Mouse (Mus musculus) adrenal gland, adult 8-10 months (tissue): ENCODE data around the gene Ttc28. TPM values are rescaled to one million over a fixed set of nuclear protein-coding genes. Genes with fewer than 3 reads are reported as not detected.

Experiments used
- DNase-seq: peaks from one replicate; pipeline ENCODE4 v3.0.0; 2022
- total RNA-seq, 4 experiments: library from RNA; stranded (reverse); gene quantifications; 2 replicates each; pipeline ENCODE4 v1.2.4; 2022

Ttc28 gene
- total RNA-seq, 4 experiments from 2014 or later: 21.2 to 36.3 (median 29.8) TPM

DNA sequence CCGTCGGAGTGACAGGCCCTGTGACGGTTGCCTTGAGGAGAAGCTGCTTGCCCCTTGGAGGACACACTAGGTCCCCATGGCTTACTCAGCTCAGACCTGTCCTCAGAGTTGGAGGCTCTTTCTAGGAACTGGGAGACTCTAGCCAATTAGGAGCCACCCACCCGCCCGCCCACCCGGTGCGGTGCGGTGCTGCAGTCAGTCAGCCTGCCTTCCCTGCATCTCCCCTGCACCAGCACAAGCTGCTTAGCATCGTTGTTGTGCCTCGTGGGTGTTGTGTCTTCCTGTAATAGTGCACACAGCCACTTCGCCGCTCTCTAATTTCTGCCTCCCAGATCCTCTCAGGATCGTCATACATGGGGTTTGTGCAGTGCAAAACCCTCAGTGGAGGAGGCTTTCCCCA, 335.3 kb downstream of the Ttc28 start:
- no peak for DNase-seq

DNA sequence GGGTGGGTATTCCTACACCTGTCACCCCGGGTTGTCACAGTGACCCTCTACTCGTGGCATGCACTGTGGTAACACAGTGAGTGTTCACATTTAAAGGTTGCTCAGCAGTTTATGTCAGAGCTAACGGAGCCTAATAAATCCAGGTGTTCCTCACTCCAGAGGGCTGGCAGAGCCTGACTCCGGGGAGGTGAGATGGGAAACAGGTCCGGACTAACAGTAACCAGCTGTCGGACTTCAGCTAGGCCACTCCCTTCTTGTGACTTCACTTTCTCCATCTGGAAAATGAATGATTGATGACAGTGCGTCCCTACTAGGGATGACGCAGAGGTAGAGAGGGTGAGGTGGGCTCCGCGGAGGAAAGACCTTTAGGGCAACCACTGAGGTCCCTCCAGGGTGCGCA, 336.1 kb downstream of the Ttc28 start:
- no peak for DNase-seq

DNA sequence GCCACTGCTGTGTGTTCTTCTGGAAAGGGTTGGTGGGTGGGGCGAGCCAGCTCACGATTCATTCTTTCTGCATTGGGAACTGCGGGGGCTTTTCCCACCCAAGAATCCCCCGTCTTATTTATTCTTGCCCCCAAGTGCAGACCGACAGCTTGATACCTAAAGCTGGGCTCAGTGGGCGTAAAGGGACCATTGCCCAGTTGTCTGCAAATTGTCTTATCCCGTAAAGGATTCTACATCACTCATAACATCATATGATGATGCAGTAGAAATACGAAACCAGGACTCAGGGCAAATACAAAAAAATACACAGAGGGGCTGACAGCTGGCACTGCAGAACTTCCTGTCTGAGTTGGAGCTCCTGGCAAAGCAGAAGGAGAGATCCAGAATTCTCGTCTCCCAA, 336.6 kb downstream of the Ttc28 start:
- no peak for DNase-seq

DNA sequence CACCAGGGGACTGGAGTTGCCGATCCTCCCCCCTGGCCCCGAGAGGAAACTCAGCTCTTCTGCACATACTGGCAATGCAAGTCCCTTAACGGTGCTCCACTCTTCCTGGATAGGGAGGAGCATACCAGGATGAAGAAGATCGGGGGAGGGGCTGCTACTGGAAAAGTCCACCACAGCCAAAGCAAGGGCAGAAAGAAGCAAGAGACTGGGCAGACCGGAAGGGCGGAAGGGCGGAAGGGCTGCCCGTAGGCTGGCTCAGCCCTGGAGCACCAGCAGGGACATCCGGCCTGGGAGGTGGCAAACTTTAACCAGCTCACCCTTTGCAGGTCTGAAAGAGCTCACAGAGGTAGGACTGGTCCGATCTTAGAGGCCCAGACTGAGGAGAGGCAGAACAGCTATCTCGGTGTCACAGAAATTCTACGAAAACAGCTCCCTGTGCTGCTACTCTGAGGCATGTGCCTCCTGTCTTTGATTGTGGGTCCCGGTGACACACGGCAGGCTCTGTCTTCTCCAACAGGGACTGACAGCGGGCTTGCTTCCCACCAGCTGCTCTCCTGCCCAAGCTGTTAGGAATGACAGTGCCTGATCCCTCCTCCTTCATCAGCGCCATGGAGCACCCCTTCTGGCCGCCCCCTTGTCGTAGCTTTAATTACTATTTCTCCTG, 338.0 kb downstream of the Ttc28 start:
- DNase-seq: no peak

DNA sequence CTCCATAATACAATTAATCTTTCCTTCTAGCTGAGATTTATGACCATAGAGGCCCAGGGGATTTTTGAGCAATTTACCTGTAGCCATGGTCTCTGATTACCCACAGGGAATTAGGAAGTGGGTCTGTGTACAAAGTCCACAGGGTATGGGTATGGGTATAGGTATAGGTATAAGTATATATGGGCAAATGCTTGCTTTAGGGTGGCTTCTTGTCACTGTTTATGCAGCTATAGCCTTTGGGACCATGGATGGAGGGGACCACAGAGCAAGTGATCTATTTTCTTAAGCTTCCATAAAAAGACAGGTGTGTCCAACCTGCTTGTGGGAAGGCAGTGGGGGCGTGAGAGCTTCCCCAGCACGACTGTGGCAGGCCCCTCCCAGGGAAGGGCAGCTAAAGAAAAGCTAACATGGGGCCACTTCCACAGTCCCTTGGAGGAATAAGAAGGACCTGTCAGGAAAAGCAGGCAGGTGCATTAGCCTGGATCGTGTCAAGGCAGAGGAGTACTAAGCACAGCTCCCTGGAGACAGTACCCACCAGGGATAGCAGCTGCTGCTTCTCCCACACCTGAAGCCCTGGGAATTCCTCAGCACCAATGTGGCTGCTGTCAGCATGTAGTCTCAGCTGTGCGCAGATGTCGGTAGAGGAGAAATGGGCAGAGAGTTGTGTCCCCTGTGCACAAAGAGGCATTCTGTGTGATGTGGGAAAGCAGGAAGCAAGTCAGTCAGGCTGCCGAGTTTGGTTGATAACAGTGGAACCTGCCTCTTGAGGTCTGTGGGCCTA, 338.7 kb downstream of the Ttc28 start:
- no peak for DNase-seq

DNA sequence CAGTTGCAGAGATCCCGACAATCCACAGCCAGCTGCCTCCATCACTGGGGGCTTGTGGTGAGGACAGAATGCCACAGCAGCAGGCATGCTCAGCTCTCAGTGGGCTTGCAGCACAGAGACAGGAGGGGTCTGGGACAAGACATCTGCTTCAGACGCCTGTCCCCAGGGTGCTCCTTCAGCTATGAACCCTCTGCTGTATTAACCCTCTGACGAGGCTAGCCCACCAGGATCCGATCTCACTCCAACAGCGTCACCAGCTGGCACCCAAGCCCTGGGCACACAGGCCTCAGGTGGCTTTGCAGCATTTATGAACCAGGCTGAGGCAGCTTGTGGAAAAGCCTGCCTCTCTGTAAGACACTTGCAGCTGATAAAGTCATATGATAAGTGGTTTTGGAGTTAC, 339.4 kb downstream of the Ttc28 start:
- DNase-seq: no peak

DNA sequence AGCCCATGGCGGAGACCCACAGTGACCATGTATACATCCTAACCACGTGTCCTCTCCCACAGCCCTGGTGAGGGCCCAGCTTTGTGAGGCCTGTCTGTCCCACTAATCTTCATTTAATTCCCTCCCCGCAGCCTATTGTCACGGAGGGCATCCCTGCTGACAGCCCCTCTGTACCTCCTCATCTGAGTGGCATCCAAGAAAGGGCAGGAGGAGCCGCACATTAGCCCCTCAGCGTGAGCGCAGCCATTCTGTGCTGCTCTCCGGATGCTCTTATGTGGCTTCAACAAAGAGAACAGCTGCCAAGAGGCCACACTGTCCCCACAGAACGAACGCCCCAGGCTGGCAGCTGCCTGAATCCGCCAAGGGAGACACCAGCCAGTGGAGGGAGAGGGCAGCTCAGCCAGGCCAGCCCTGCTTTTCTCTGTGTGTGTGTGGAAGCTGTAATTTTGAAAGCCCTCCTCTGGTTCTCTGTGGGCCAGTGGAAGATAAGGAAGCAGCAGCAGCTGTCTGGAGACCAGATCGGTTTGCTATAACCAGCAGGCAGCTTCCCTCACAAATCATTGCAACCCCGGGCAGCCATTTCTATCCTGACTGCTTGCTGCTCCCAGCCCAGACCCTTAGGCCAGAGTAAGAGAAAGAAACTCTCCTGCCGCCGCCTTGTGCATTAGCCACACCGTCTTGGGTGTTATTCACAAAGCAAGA, 341.2 kb downstream of the Ttc28 start:
- DNase-seq: no peak

DNA sequence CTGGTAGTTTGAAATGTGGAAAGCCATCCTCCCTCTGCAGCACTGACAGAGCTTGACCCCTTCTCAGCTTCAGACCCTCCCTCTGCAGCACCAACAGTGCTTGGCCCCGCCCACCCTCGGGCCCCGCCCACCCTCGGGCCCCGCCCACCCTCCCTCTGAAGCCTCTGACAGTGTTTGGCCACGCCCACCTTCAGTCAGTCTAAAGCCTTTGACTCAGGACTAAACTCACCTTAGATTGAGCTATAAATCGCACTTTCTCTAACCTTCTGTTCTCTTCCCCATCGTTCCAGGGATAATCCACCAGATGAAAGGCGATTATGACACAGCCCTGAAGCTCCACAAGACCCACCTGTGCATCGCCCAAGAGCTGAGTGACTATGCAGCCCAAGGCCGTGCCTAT, 343.2 kb downstream of the Ttc28 start:
- DNase-seq: no peak

DNA sequence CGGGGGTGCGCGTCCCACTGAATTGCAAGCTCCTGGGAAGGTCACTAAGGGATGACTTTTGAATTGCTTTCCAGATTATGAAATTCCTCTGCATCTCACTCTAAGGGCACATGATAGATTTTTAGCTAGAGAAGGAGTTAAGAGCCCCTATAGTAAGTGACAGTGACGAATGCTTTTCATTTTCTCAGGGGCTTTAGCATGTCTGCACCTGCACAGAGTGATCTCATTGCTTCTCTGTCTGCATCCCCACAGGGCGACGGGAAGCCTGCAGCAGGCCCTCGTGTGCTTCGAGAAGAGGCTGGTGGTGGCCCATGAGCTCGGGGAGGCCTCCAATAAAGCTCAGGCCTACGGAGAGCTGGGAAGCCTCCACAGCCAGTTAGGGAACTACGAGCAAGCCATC, 345.7 kb downstream of the Ttc28 start:
- DNase-seq: no peak

DNA sequence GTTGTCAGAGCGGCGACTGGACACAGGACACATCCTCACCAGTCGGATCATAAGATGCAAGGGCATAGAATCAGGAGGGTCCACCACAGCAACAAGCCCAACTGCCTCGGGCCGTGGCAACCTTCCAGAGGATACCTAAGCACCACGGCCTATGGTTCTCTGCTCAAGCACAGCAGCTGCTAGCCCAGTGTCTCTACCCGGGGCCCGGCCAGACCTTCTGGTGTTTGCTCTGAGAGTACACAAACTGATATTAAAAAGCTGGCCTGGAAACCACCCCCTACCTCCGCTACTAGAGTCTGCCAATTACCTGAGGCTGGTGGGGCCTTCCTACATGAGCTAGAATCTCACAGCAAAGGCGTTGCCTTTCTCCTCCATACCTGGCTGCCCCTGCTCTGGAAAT, 346.9 kb downstream of the Ttc28 start:
- DNase-seq: no peak

DNA sequence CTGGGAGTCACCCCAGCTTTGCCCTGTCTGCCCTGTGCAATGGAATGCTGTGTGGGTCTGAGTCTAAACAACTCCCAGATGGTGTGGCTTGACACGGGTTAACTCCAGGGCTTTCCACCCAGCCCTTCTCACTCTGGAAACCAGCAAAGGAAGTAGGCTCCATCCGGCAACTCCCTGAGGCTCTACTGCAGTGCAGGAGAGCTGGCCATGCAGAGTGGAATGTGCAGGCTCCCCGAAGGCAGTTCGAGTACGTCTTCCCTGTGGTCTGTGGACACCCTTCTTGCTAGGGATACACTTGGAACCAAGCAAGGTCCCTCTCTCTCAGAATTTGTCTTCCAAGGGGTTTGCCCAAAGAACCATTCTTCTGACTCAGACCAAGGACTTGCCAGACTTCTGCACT, 348.2 kb downstream of the Ttc28 start:
- DNase-seq: no peak

DNA sequence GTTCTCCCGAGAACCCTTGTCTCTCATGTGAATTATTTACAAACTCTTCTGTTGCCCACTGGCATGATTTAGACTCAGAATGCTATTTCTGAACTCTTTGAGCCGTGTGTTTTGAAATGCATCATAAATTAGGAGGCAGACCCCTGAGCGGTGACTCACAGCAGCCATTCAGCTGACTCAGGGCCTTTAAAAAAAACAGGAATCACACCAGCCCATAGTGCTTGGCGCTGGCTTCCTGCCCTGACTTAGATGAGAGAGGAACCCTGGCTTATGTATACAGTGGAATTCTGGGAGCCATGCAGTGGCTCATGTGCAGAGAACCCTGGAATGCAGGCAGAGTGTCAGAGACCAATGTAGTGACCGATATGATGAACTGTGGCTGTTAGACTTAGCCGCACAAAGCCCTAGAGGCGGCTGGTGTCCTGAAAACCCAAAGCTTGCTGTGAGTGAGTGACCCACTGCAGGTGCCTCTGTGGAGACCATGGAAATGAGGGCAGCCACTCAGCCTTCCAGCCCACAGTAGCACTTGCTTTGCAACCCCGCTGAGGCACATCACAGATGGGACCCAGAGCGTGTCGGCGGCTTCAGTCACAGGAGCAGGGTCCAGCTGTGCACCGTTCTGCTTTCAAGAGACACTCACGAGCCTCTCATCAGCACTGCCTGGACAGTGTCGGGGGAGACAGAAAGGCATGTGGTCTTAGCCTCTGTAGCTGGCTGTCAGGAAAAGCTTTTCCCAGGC, 348.9 kb downstream of the Ttc28 start:
- DNase-seq: peak; percentile 66

DNA sequence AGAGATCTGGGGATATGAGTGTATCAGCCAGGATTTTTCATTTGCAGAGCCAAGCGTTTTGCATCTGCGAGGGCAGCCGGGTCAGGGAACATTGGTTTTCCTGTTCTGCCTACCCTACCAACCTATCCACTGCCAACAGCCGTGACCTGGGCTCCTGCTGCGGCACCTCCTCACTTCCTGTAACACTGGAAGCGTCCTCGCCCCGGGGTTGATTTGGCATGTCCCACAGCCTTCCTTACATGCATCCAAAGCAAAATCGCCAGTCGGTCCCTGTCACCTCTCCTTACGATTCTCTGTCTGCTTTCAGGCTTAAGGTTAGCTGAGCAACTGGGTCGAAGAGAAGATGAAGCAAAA, 349.4 kb downstream of the Ttc28 start:
- DNase-seq: no peak

DNA sequence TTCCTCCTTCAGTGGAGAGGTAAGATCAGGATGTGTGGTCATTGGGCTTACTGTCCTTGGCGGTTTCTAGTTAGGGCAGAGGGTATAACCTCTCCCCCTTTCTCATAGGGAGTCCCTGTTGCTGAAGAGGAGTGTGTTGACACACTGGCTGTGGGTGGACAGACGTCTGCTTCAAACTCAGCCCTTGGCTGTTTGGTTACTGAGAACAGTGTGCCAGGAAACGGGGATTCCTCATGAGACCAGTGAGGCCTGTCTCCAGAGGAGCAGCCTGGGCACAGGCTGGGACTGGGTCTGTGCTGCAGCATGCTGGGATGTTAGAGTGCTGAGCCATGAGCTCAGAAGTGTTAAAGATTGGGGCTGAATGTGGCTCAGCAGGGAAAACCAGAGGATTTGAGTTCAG, 350.1 kb downstream of the Ttc28 start:
- DNase-seq: no peak

DNA sequence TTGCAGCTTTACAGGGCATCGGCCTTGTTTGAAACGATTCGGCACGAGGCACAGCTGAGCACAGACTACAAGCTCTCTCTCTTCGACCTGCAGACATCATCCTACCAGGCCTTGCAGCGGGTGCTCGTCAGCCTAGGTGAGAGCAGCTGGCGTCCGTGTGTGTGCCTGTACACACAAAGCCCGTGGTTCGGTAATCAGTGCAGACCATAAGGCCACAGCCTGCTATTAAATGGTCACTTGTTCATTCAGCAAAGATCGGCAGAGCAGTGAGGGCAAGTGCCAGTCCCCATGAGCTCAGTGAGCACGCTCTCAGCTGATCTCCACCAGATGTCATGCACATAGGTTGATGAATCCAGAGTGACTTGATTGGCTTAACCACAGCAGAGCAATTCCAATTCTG, 351.4 kb downstream of the Ttc28 start:
- DNase-seq: no peak

DNA sequence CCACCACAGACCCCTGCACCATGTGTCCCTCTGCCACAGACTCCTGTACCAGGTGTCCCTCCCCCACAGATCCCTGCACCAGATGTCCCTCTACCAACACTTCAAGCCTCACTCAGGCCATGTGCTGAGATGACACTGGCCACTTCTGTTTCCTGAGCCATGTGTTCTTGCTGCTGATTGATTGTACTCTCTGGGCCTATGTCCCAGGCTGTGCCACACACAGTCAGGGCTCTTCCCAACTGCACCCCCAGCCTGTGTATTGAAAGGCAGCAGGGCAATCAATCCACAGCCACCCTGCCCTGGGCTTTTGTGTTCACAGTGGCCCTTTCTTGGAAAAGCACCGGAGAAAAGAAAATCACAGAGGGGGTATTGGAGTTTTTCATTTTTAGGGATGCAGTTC, 352.2 kb downstream of the Ttc28 start:
- no peak for DNase-seq

DNA sequence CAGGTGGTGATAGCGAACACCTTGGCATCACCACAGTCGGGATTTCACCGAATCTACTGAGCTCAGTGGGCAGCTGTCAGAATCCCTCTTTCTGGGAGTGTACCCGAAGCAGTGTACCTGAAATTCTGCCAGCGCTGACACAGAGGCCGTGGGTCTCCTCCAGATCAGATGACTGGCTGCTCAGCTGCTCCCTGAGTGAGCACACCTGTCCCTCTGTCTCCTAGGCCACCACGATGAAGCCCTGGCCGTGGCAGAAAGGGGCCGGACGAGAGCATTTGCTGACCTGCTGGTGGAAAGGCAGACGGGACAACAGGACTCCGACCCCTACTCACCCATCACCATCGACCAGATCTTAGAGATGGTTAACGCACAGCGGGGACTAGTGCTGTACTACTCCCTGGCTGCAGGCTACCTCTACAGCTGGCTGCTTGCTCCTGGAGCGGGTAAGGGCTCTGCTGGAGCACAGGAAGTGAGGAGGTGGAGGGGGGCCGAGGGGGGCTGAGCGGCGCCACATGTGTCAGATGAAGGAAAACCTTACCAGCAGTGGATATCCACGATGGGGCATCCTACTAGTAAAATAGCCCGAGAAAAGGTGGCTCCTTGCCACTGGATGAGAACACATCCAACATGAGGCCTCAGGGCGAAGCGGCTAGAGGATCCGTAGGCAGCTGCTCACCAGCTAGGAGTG, 353.6 kb downstream of the Ttc28 start:
- DNase-seq: no peak

DNA sequence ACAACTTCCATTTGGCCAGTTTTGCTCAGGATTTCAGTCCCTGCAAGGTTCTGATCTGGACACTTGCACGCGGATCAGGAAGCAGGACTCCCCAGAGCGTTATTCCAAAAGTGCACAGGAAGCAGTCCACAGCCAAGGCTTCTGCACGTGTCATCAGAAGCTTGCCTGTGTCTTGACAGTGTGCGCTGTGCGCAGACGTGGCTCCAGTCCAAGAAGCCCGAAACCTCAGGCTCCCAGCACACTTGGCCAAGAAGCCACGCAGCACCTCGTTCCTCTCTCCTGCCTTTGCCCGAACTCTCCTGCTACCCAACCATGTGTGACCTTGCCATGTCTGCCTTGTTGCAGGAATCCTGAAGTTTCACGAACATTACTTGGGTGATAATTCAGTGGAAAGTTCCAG, 355.5 kb downstream of the Ttc28 start:
- peak; percentile 70 for DNase-seq

DNA sequence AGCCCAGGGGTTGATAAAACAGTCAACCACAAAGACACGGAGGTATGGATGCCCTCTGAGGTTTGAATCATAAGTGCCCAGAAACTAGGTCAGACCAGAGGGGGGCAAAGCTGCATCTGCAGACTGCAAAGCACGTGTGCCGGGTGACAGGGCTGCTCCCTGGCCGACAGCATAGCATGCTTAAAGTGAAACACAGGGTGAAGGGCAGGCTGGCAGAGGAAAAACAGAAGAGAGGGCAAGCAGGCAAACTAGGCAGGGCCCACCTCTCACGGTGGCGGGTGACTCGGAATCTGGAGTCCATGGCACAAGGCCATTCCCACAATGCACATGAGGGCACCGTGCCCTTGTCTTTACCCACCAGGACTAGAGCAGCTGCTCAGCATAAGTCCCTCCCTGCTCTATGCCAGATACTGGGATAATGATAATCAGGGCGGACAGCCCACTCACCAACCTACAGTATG, 357.6 kb downstream of the Ttc28 start:
- no peak for DNase-seq

DNA sequence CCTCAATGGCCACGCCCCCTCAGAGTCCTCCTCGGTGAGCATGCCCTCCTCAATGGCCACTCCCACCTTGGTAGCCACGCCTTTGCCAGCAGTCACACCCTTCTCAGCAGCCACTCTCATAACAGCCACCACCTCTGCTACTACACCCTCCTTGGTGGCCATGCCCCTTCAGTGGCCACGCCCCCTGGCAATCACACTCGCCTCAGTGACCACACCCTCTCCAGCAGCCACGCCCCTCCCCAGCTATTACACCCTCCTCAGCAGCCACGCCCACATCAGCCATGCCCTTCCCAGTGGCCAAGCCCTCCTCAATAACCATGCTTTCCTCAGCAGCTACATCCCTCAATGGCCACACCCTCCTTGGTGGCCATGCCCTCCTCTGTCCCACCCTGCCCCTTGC, 359.6 kb downstream of the Ttc28 start:
- DNase-seq: no peak

DNA sequence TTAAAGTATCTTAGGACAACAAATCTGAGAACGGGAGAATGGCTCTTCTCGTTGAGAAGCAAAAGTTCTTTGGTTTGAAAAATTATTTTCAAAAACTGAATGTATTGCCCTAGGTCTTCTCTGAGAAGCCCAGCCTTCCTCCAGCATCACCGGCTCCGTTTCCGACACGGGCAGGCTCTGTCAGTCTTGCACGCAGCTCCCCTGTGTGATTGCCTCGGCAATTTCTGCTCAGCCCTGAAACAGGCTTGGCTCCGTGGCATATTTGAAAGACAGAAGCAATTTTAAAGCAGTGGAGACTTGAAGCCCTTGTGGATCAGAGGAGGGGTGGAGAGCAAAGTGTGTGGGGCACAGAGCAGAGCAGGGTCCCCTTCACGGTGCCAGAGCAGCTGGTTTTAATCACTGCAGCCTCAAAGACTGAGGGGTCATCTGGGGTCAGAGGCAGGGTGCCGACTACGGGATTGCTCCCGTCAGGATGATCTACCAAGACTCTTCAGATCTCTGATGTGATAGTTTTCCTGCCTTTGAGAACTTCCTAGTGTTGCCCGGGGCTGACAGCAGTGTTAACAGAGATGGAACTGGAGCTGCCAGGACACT, 363.9 kb downstream of the Ttc28 start:
- no peak for DNase-seq

DNA sequence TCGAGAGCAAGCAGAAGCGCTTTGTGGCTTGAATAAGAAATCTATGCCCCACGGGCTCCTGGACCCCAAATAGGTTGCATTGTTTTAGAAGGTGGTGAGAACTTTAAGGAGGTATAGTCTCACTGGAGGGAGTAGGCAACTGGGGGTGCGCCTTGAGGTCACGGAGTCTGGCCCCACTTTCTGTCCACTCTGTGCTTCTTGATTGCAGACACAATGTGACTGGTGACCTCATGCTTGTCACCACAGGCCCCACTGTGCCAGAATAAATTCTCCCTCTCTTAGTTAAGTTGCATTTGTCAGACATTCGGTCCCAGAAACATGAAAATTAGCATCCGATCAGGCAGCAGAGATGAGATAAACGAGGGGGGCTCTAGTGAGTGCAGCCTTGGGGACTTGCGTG, 364.5 kb downstream of the Ttc28 start:
- DNase-seq: no peak
